ENCODE assay signal across 19 mouse cellular contexts in the genomic region with DNA sequence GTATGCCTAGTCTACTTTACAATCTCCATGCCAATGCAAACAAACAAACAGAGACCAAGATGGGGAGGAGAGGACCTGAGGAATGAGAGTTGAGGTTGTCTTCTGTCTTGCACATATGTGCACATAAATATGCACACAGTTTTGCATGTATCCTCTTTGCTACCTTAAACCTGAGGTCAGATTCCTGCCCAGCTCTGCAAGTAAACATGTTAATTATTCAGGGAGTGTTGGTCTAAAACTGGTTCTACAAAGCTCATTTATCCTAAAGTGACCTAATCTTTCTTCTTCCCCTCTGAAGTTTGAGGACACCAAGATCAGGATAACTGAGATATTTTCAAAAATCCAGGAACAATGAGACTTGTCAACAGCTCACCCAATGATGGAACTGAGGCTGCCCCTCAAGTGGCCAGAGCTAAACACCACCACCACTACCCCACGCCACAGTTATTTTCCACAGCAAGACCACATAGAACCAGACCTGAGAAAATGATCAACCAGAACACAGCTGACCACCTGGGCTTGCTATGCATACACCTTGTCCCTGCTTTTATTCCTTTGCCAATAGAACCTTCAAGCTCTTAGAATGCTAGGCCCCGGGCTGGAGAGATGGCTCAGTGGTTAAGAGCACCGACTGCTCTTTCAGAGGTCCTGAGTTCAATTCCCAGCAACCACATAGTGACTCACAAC. TPM values are rescaled to one million over a fixed set of nuclear protein-coding genes. Genes with fewer than 3 reads are reported as not detected.
"Had no signal": no experiment of that assay in that cellular context is flagged by ENCODE, and none has a peak within 500 bp of the region (broad histone marks: within the 10 kb centered on the region; RNA-seq: fewer than 3 reads in every experiment).

No protein-coding gene starts in this region.

- H3K9ac ChIP-seq: liver, embryonic 14.5 days; lung, embryonic 15.5 days had no signal

- H3K4me3 ChIP-seq: left cerebral cortex, adult 2 months; lung, embryonic 15.5 days had no signal

- H3K4me2 ChIP-seq: liver, embryonic 11.5 days; lung, embryonic 15.5 days; midbrain, embryonic 11.5 days had no signal

- H3K27me3 ChIP-seq: lung, embryonic 15.5 days had no signal

- ATAC-seq: intestine, embryonic 16.5 days had no signal

- DNase-seq: layer of hippocampus, postnatal 36 days; lung, adult 18-20 months; lung, postnatal 10 days; midbrain, embryonic 14.5 days; thymus, adult 18-20 months; thymus, postnatal 36 days had no signal

- H3K9me3 ChIP-seq: lung, embryonic 15.5 days had no signal

- H3K4me1 ChIP-seq: lung, embryonic 15.5 days had no signal

- H3K27ac ChIP-seq: left cerebral cortex, adult 2 months; liver, embryonic 14.5 days; lung, embryonic 15.5 days had no signal

RNA-seq across cellular contexts. Expression of a gene that starts 54.3 kb away (rescaled TPM):
- total RNA-seq: layer of hippocampus, postnatal 36 days; left cerebral cortex, adult 2 months; left cerebral cortex, postnatal 10 days; megakaryocyte-erythroid progenitor cell, adult 5-6 weeks; midbrain, postnatal 0 days had no signal
- polyA plus RNA-seq: limb, embryonic 11.5 days; limb, embryonic 14.5 days; liver, embryonic 11.5 days; lung, embryonic 15.5 days; midbrain, embryonic 14.5 days; midbrain, postnatal 0 days; neural tube, embryonic 11.5 days; neural tube, embryonic 14.5 days had no signal
